Mouse (Mus musculus): ENCODE data around the gene Abcc4. TPM values are rescaled to one million over a fixed set of nuclear protein-coding genes. Genes with fewer than 3 reads are reported as not detected.
A peak's percentile ranks its signal among the peaks of the same experiment; 100 is the strongest.

Abcc4 gene
- polyA plus RNA-seq, 1 experiment from 2014 or later, result 1.8 TPM

DNA sequence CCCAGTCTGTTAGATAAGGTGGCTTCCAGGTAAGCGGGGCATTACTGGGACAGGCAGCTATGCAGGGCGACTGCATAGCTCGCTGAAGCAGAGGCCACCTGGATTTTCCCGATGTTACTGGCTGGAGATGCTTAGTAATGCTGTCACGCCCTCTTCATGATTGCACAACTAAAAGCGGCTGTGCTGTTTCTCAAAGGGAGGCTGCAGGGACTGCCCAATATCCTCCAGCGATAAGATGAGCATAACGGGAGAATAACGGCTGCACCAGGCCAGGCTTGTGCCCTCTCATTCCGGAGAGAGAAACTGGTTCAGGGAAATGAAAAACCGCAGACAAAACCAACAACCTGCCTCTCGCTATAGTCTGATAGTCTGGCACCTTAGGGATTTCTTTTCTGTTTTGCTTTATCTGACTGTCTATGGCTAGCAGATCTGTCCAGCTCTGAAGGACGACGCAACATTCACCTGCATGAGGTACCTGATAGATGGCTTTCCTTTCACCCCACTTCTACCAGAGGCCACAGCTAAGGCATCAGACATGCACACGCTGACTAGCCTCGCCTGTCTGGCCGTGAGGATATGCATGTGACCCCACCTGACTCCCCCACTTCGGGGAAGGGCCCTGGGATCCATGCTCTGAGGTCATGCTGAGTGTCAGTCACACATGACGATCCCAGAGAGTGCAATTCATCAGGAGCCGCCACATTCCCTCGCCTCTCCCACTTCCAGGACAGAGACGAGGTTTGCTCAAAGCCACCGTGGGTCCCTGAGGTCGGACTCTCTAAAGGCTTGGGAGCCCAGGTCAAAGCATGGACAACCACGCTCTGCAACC lies 67.4 kb downstream of the Abcc4 start:
- Histone ChIP-seq H3K4me3 (replicated peaks) (no peak overlapping the region), H3K9ac (no peak overlapping the region), H3K27ac (replicated peaks) (no peak overlapping the region), H3K4me2 (no peak overlapping the region), H3K27me3 (no peaks in the 10 kb centered on the region), H3K4me1 (replicated peaks) (peaks cover 44% of the 10 kb centered on the region), H3K9me3 (replicated peaks) (no peaks in the 10 kb centered on the region), H3K36me3 (replicated peaks) (no peaks in the 10 kb centered on the region)
- ATAC-seq (ENCODE audit: insufficient read depth), result no peak
- 68% methylated on average over 25 of the region's 25 CpGs for WGBS (ENCODE audit: insufficient replicate concordance)

DNA sequence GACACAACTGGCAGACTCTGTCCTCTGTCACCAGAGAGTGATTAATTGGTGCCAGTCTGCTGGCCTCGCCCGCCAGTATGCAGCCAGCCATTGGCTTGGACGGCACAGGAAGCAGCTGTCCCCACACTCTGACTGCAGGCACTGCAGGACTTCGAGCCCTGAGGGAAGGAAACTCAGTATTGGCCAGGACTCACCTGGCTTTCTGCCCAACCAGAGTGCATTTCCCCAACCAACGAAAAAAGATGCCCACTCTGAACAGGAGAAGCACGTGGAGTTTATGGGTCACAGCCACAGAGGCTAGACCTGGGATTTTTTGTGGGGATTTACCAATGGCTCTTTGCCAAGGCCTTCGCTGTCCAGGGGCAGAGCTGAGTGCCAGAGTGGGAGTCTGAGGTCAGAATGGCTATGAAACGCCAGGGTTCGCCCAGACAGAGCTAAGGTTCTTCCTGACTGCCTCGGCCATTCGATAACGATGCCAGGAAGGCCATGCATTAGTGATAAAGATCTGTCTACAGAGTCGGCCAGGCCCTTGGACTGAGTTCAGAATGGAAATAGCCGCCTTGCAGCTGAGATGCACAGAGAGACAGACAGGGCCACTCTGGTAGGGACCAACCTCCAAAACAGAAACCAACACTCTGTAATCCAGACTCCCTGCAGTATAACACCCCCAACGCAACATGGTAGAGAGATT lies 70.4 kb downstream of the Abcc4 start:
- ATAC-seq (ENCODE audit: insufficient read depth), result no peak
- H3K9ac ChIP-seq, result no peak overlapping the region
- H3K4me2 ChIP-seq, result peak overlapping the region; percentile 8; the same call in 1 of the 2 replicates
- H3K27ac ChIP-seq (replicated peaks), result no peak overlapping the region
- no peak overlapping the region for H3K4me3 ChIP-seq (replicated peaks)
- 27% methylated on average over 15 of the region's 15 CpGs for WGBS (ENCODE audit: insufficient replicate concordance)
- H3K4me1 ChIP-seq (replicated peaks), result peaks cover 21% of the 10 kb centered on the region
- no peaks in the 10 kb centered on the region for H3K27me3 ChIP-seq
- 0 out of 2 replicates have a peak, but pooled peaks cover 4% of the 10 kb centered on the region for H3K36me3 ChIP-seq (replicated peaks)
- no peaks in the 10 kb centered on the region for H3K9me3 ChIP-seq (replicated peaks)

GRCm38 (mm10) chr14:118629649-118630048 lies 76.4 kb downstream of the Abcc4 start:
- 70% methylated on average over 8 of the region's 8 CpGs for WGBS (ENCODE audit: insufficient replicate concordance)
- H3K9me3 ChIP-seq (replicated peaks), result no peaks in the 10 kb centered on the region
- H3K27ac ChIP-seq (replicated peaks), result no peak overlapping the region
- H3K9ac ChIP-seq, result no peak overlapping the region
- no peaks in the 10 kb centered on the region for H3K27me3 ChIP-seq
- no peaks in the 10 kb centered on the region for H3K4me1 ChIP-seq (replicated peaks)
- H3K36me3 ChIP-seq (replicated peaks), result 0 out of 2 replicates have a peak, but pooled peaks cover 4% of the 10 kb centered on the region
- no peak overlapping the region for H3K4me3 ChIP-seq (replicated peaks)
- H3K4me2 ChIP-seq, result no peak overlapping the region
- 0 out of 2 replicates have a peak, but pooled peaks have one; percentile 18 for ATAC-seq (ENCODE audit: insufficient read depth)

DNA sequence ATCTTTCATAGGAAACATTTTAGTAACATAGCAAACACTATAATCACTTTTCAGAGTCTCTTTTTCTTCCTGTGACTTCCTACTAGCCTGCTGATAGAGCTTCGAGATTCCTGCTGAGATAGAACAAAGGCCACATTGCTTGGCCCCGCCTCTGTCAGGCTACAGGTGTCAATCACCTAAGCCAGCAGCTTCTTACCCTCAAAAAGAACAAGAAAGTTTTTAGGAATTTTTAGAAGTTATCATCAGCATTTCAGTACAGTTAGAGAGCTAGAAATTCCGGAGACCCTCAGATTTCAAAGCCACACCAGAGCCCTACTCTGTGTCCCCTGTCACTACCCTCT lies 84.6 kb downstream of the Abcc4 start:
- Histone ChIP-seq H3K36me3 (replicated peaks) (no peaks in the 10 kb centered on the region), H3K27me3 (no peaks in the 10 kb centered on the region), H3K4me2 (no peak overlapping the region), H3K9me3 (replicated peaks) (no peaks in the 10 kb centered on the region), H3K4me3 (replicated peaks) (no peak overlapping the region), H3K9ac (no peak overlapping the region), H3K4me1 (replicated peaks) (no peaks in the 10 kb centered on the region), H3K27ac (replicated peaks) (no peak overlapping the region)
- no peak for ATAC-seq (ENCODE audit: insufficient read depth)
- WGBS (ENCODE audit: insufficient replicate concordance), result 54% methylated on average over 3 of the region's 3 CpGs

GRCm38 (mm10) chr14:118620773-118621448 lies 85.1 kb downstream of the Abcc4 start:
- no peak overlapping the region for H3K4me2 ChIP-seq
- H3K27me3 ChIP-seq, result no peaks in the 10 kb centered on the region
- no peak overlapping the region for H3K9ac ChIP-seq
- WGBS (ENCODE audit: insufficient replicate concordance), result 61% methylated on average over 6 of the region's 6 CpGs
- no peak for ATAC-seq (ENCODE audit: insufficient read depth)
- H3K36me3 ChIP-seq (replicated peaks), result no peaks in the 10 kb centered on the region
- H3K27ac ChIP-seq (replicated peaks), result no peak overlapping the region
- H3K9me3 ChIP-seq (replicated peaks), result no peaks in the 10 kb centered on the region
- H3K4me3 ChIP-seq (replicated peaks), result no peak overlapping the region
- no peaks in the 10 kb centered on the region for H3K4me1 ChIP-seq (replicated peaks)

- H3K4me1 ChIP-seq (replicated peaks), result no peaks in the 10 kb centered on the region
- no peaks in the 10 kb centered on the region for H3K9me3 ChIP-seq (replicated peaks)
- no peak overlapping the region for H3K27ac ChIP-seq (replicated peaks)
- H3K4me3 ChIP-seq (replicated peaks), result no peak overlapping the region
- H3K36me3 ChIP-seq (replicated peaks), result no peaks in the 10 kb centered on the region; the same call in 1 of the 2 replicates
- ATAC-seq (ENCODE audit: insufficient read depth), result no peak
- WGBS (ENCODE audit: insufficient replicate concordance), result 59% methylated on average over 12 of the region's 12 CpGs
- no peak overlapping the region for H3K4me2 ChIP-seq
- no peaks in the 10 kb centered on the region for H3K27me3 ChIP-seq
- H3K9ac ChIP-seq, result no peak overlapping the region
Measured at GRCm38 (mm10) chr14:118616698-118617311, 89.2 kb downstream of the Abcc4 start.

GRCm38 (mm10) chr14:118613734-118614133 lies 92.3 kb downstream of the Abcc4 start:
- Histone ChIP-seq H3K27ac (replicated peaks) (no peak overlapping the region), H3K4me1 (replicated peaks) (no peaks in the 10 kb centered on the region), H3K36me3 (replicated peaks) (peaks cover 13% of the 10 kb centered on the region), H3K4me2 (no peak overlapping the region), H3K9me3 (replicated peaks) (no peaks in the 10 kb centered on the region), H3K9ac (no peak overlapping the region), H3K4me3 (replicated peaks) (no peak overlapping the region), H3K27me3 (no peaks in the 10 kb centered on the region)
- no peak for ATAC-seq (ENCODE audit: insufficient read depth)
- WGBS (ENCODE audit: insufficient replicate concordance), result 56% methylated on average over 9 of the region's 9 CpGs

- Histone ChIP-seq H3K9me3 (replicated peaks) (no peaks in the 10 kb centered on the region), H3K4me1 (replicated peaks) (no peaks in the 10 kb centered on the region), H3K4me3 (replicated peaks) (no peak overlapping the region), H3K9ac (no peak overlapping the region), H3K4me2 (no peak overlapping the region), H3K27me3 (no peaks in the 10 kb centered on the region), H3K27ac (replicated peaks) (no peak overlapping the region), H3K36me3 (replicated peaks) (peaks cover 13% of the 10 kb centered on the region)
- 70% methylated on average over 17 of the region's 17 CpGs for WGBS (ENCODE audit: insufficient replicate concordance)
- no peak for ATAC-seq (ENCODE audit: insufficient read depth)
Measured at GRCm38 (mm10) chr14:118611714-118612113, 94.3 kb downstream of the Abcc4 start.

DNA sequence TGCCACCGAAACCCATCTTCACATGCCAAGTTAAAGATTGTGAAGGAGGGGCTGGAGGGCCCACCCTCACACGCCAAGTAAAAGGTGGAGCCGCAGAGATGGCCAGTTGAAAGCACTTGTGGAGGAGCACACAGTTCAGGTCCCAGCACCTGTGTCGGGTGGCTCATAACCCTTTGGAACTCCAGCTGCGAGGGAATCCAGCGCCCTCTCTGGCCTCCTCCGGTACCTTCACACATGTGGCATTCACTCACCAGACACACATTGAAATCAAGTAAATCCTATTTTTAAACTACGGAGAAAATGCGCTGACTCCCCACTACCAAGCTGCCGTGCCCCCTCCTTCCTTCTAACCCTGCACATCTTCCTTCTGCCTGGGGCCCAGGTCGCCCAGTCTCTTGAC lies 95.2 kb downstream of the Abcc4 start:
- H3K4me1 ChIP-seq (replicated peaks), result no peaks in the 10 kb centered on the region
- ATAC-seq (ENCODE audit: insufficient read depth), result no peak
- H3K27me3 ChIP-seq, result no peaks in the 10 kb centered on the region
- H3K27ac ChIP-seq (replicated peaks), result no peak overlapping the region
- H3K9me3 ChIP-seq (replicated peaks), result no peaks in the 10 kb centered on the region
- 88% methylated on average over 11 of the region's 11 CpGs for WGBS (ENCODE audit: insufficient replicate concordance)
- H3K36me3 ChIP-seq (replicated peaks), result peaks cover 13% of the 10 kb centered on the region
- no peak overlapping the region for H3K9ac ChIP-seq
- H3K4me2 ChIP-seq, result no peak overlapping the region
- H3K4me3 ChIP-seq (replicated peaks), result no peak overlapping the region

DNA sequence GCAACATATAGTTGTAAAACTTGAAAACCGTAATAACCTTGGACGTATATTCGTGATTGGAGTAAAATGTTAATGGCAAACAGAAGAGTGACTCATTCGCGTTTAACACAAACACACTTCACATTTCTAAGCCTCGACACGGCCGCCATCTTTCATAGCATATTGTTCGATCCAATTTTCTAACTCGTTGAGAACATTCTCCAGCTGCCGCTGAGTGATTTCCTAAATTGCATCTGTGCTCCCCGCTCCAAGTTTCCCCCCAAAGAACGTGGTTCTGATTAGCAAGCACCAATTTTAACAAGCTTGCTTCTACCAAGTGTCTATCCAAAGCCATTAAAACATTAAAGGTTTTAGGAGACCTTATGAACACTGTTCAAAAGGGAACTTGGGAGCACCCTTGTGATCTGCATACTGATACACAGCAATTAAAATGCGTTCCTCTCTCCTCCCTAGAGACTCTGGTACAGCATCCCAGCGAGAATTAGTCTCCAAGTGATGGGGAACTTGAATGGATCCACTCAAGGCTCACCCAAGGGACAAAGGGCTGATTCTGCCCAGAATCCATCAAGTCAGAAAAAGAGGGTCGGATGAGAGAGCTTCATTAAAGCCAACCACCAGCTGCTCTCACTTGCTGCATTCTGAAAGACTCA lies 97.1 kb downstream of the Abcc4 start:
- WGBS (ENCODE audit: insufficient replicate concordance), result 78% methylated on average over 16 of the region's 16 CpGs
- Histone ChIP-seq H3K4me1 (replicated peaks) (no peaks in the 10 kb centered on the region), H3K27me3 (no peaks in the 10 kb centered on the region), H3K9ac (no peak overlapping the region), H3K4me2 (no peak overlapping the region), H3K9me3 (replicated peaks) (no peaks in the 10 kb centered on the region), H3K36me3 (replicated peaks) (peaks cover 13% of the 10 kb centered on the region), H3K4me3 (replicated peaks) (no peak overlapping the region), H3K27ac (replicated peaks) (no peak overlapping the region)
- no peak for ATAC-seq (ENCODE audit: insufficient read depth)

Data from liver, embryonic 15.5 days (tissue).